Mouse (Mus musculus) limb, embryonic 14.5 days (tissue): ENCODE results near the gene Gm29289. TPM values are rescaled to one million over a fixed set of nuclear protein-coding genes. Genes with fewer than 3 reads are reported as not detected.
"Not testable (repeated sequence)": the region's sequence is repeated elsewhere in the genome, so short reads cannot be mapped to it uniquely, and the experiment has no call there.

ENCODE experiments used
- ATAC-seq: fragments of 200-750 bp; cut with Nextera tagmentation; 2 replicates; pipeline ENCODE4 v1.8.0; 2017; ENCODE audit warnings: low read depth, moderate number of reproducible peaks, moderate TSS enrichment; ENCODE audit not compliant: low FRiP score
- DNase-seq: peaks from one replicate; pipeline ENCODE4 v3.0.0-alpha.2; 2015; ENCODE audit warnings: low spot score
- H3K27ac ChIP-seq: fragments of 300-500 bp; sonication (generic); replicated peaks from 2 replicates; pipeline ENCODE4 v1.5.1; 2014; ENCODE audit warnings: low read depth, mild to moderate bottlenecking, low read length, moderate library complexity, mixed read lengths
- H3K27me3 ChIP-seq: fragments of 300-500 bp; sonication (generic); 2 replicates; pipeline ENCODE4 v1.6.1; 2014; ENCODE audit warnings: low read length, mixed read lengths; ENCODE audit not compliant: control insufficient read depth, insufficient read depth
- H3K36me3 ChIP-seq: fragments of 300-500 bp; sonication (generic); 2 replicates; pipeline ENCODE4 v1.6.1; 2014; ENCODE audit warnings: mild to moderate bottlenecking, low read length, moderate library complexity, mixed read lengths; ENCODE audit not compliant: control insufficient read depth, insufficient read depth
- H3K4me1 ChIP-seq: fragments of 300-500 bp; sonication (generic); 2 replicates; pipeline ENCODE4 v1.6.1; 2014; ENCODE audit warnings: antibody characterized with exemption, low read length, mixed read lengths; ENCODE audit not compliant: control insufficient read depth, insufficient read depth
- H3K4me2 ChIP-seq: fragments of 300-500 bp; sonication (generic); replicated peaks from 2 replicates; pipeline ENCODE4 v1.6.1; 2014; ENCODE audit warnings: low read depth, mild to moderate bottlenecking, low read length, moderate library complexity; ENCODE audit not compliant: severe bottlenecking
- H3K4me3 ChIP-seq: fragments of 300-500 bp; sonication (generic); replicated peaks from 2 replicates; pipeline ENCODE4 v1.5.1; 2014; ENCODE audit warnings: low read length
- H3K9ac ChIP-seq: fragments of 300-500 bp; sonication (generic); 2 replicates; pipeline ENCODE4 v1.6.1; 2014; ENCODE audit warnings: mild to moderate bottlenecking, low read depth, low read length, moderate library complexity; ENCODE audit not compliant: severe bottlenecking
- H3K9me3 ChIP-seq: fragments of 300-500 bp; sonication (generic); 2 replicates; pipeline ENCODE4 v1.6.1; 2016; ENCODE audit warnings: low read length; ENCODE audit not compliant: control insufficient read depth
- WGBS: fragments of 180-500 bp; shearing (Covaris S2); extraction: QIAGEN DNeasy Blood & Tissue Kit; methylation state at CpG from one replicate; pipeline ENCODE4 v1.1.7; 2014; 5-methylcytosine and 5-hydroxymethylcytosine counted together
- polyA plus RNA-seq, 2 experiments: library from polyadenylated mRNA; depleted of rRNA in 1 of 2; stranded (reverse) in 1 of 2; unstranded in 1 of 2; fragments of >200 nt; fragmentation: Nextera tagmentation in 1 of 2; extraction: Ambion mirVana in 1 of 2; gene quantifications; 2 replicates each; pipeline versions ENCODE4 v1.2.1 to v1.2.3; 2012 to 2014

Gm29289 gene
- polyA plus RNA-seq (2012; rRNA removed) (not detected in 2 replicates), polyA plus RNA-seq (2014; fragmentation: Nextera tagmentation; extraction: Ambion mirVana) (not detected in 2 replicates)

DNA sequence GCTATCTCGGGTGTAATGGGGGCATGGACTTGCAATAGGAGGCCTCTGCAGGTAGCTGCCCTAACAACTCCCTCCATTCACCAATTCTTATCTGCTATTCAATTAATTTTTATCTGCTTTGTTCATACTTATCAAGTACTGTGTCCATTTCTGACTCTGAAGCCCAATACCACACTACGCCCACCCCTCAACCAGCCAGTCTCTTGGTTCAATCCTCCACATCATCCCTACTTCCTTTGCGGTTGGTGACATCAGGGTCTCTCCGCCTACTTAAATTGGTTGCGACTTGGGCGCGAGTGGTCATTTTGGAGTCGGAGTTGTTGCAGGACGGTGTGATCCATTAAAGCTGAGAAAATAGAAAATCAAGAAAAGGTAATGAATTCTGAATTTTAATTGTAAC, at the start of gene Gm29289:
Gene Gm29289 (plus strand): TSS at position 301 of the 400 bp plus-strand sequence.
- not testable (repeated sequence) for H3K9me3 ChIP-seq, DNase-seq, H3K36me3 ChIP-seq, H3K4me2 ChIP-seq, H3K27me3 ChIP-seq, ATAC-seq, H3K4me3 ChIP-seq, H3K27ac ChIP-seq, H3K4me1 ChIP-seq, H3K9ac ChIP-seq
- no CpG with 5 or more reads among the region's 9 CpGs for WGBS

DNA sequence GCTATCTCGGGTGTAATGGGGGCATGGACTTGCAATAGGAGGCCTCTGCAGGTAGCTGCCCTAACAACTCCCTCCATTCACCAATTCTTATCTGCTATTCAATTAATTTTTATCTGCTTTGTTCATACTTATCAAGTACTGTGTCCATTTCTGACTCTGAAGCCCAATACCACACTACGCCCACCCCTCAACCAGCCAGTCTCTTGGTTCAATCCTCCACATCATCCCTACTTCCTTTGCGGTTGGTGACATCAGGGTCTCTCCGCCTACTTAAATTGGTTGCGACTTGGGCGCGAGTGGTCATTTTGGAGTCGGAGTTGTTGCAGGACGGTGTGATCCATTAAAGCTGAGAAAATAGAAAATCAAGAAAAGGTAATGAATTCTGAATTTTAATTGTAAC, 31.7 kb upstream of the Gm29289 start, which contains the start of gene Gm10352:
Gene Gm10352 (plus strand): TSS at position 301 of the 400 bp plus-strand sequence.
- not testable (repeated sequence) for H3K4me3 ChIP-seq, H3K27ac ChIP-seq, H3K27me3 ChIP-seq, H3K4me2 ChIP-seq, H3K9ac ChIP-seq, DNase-seq, H3K9me3 ChIP-seq, H3K36me3 ChIP-seq, H3K4me1 ChIP-seq, ATAC-seq
- no CpG with 5 or more reads among the region's 9 CpGs for WGBS

Other genes with a start within 250 kb of the Gm29289 start
- gene H2al2b, start 211.9 kb upstream of the Gm29289 start, polyA plus RNA-seq (2012; rRNA removed) = not detected in 2 replicates
- gene H2al2b, start 211.9 kb upstream of the Gm29289 start, polyA plus RNA-seq (2014; fragmentation: Nextera tagmentation; extraction: Ambion mirVana) = not detected in 2 replicates
- gene Gm4064, start 136.4 kb upstream of the Gm29289 start, polyA plus RNA-seq (2012; rRNA removed) = not detected in 2 replicates
- gene Gm4064, start 136.4 kb upstream of the Gm29289 start, polyA plus RNA-seq (2014; fragmentation: Nextera tagmentation; extraction: Ambion mirVana) = not detected in 2 replicates
- not detected in 2 replicates for gene Rbmy, start 101.9 kb upstream of the Gm29289 start, polyA plus RNA-seq (2012; rRNA removed)
- gene Rbmy, start 101.9 kb upstream of the Gm29289 start, polyA plus RNA-seq (2014; fragmentation: Nextera tagmentation; extraction: Ambion mirVana) = not detected in 2 replicates
- not detected in 2 replicates for gene Gm10256, start 101.9 kb upstream of the Gm29289 start, polyA plus RNA-seq (2012; rRNA removed)
- gene Gm10256, start 101.9 kb upstream of the Gm29289 start, polyA plus RNA-seq (2014; fragmentation: Nextera tagmentation; extraction: Ambion mirVana) = not detected in 2 replicates
- not detected in 2 replicates for gene Gm10352, start 31.6 kb upstream of the Gm29289 start, polyA plus RNA-seq (2012; rRNA removed)
- not detected in 2 replicates for gene Gm10352, start 31.6 kb upstream of the Gm29289 start, polyA plus RNA-seq (2014; fragmentation: Nextera tagmentation; extraction: Ambion mirVana)